7 mouse cellular contexts compared by ENCODE assay signal in the genomic region with DNA sequence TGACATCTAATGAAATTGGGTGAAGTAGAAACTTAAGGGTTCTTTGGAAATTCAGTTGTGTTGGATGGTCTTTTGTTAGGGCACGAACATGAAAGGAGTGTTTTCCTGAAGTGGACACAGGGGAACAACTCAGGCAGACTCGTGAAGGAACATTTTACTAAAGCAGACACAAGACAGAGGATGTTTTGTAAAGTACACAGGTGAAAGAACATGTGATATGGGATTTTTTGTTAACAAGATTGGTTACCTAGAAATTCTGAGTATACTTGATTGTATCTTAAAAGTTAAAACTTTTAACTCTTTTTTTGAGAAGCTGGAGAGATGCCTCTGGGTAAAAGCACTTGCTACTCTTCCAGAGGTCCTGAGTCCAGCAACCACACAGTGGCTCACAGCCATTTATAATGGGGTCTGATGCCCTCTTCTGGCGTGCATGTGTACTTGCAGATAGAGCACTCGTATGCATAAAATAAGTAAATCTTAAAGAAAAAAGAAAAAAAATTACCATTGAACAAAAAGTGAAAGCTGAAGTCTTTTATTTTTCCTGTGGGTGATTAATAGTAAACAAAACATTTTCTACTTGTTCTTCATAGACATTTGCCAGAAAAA. TPM values are rescaled to one million over a fixed set of nuclear protein-coding genes. Genes with fewer than 3 reads are reported as not detected.
DNase-seq lines count a peak whose midpoint lies in the region; ATAC-seq and TF ChIP-seq lines count a peak whose summit lies in the region.

No protein-coding gene starts in this region.

- H3K4me3 ChIP-seq in liver, embryonic 11.5 days (ENCODE audit: low read depth, low read length), result no peak overlapping the region
- no peak overlapping the region for H3K4me3 ChIP-seq in intestine, postnatal 0 days (ENCODE audit: low read depth, low read length)

- WGBS in liver, embryonic 11.5 days, result 39% methylated on average over 4 of the region's 4 CpGs
- WGBS in intestine, postnatal 0 days, result 34% methylated on average over 4 of the region's 4 CpGs

- no peak overlapping the region for H3K4me2 ChIP-seq in liver, embryonic 11.5 days
- H3K4me2 ChIP-seq in intestine, postnatal 0 days (replicated peaks; ENCODE audit: low read depth), result no peak overlapping the region

- peak; percentile 80 for TF ChIP-seq CTCF in intestine, postnatal 0 days (IDR thresholded peaks at IDR 0.05; ENCODE audit: low read depth)

- no peak; the same call in 1 of the 2 replicates for ATAC-seq in liver, embryonic 11.5 days (replicated peaks; ENCODE audit: low FRiP score)
- peak; percentile 58 for ATAC-seq in common myeloid progenitor, adult 5-6 weeks (replicated peaks; ENCODE audit: low read depth, poor library complexity, severe bottlenecking)
- peak; percentile 45; the same call in 1 of the 2 replicates for ATAC-seq in intestine, postnatal 0 days

- H3K27me3 ChIP-seq in liver, embryonic 11.5 days (replicated peaks; ENCODE audit: control insufficient read depth, insufficient read depth, low read length), result no peaks in the 10 kb centered on the region
- no peaks in the 10 kb centered on the region for H3K27me3 ChIP-seq in intestine, postnatal 0 days (replicated peaks; ENCODE audit: control insufficient read depth, insufficient read depth, low read length)

- H3K27ac ChIP-seq in liver, embryonic 11.5 days (ENCODE audit: low read depth, low read length), result no peak overlapping the region
- no peak overlapping the region for H3K27ac ChIP-seq in intestine, postnatal 0 days (ENCODE audit: low read depth, low read length)

- peaks cover 12% of the 10 kb centered on the region for H3K4me1 ChIP-seq in liver, embryonic 11.5 days (replicated peaks; ENCODE audit: control insufficient read depth, insufficient read depth, low read length)
- no peaks in the 10 kb centered on the region for H3K4me1 ChIP-seq in intestine, postnatal 0 days (replicated peaks; ENCODE audit: control insufficient read depth, insufficient read depth, low read length)

- no peak overlapping the region for H3K9ac ChIP-seq in liver, embryonic 11.5 days (ENCODE audit: low read depth, low read length)
- no peak overlapping the region for H3K9ac ChIP-seq in intestine, postnatal 0 days (ENCODE audit: low read depth, low read length)

- H3K36me3 ChIP-seq in liver, embryonic 11.5 days (ENCODE audit: control insufficient read depth, insufficient read depth, low read length), result no peaks in the 10 kb centered on the region
- H3K36me3 ChIP-seq in intestine, postnatal 0 days (ENCODE audit: control insufficient read depth, insufficient read depth), result no peaks in the 10 kb centered on the region

- H3K9me3 ChIP-seq in liver, embryonic 11.5 days (ENCODE audit: control insufficient read depth, low read length), result no peaks in the 10 kb centered on the region
- no peaks in the 10 kb centered on the region for H3K9me3 ChIP-seq in intestine, postnatal 0 days (ENCODE audit: control insufficient read depth)

- DNase-seq in liver, result peak; percentile 73
- no peak for DNase-seq in liver, embryonic 11.5 days (ENCODE audit: low spot score)
- DNase-seq in NIH3T3 (ENCODE audit: low read depth), result peak; percentile 86
- DNase-seq in mesoderm, embryonic 11.5 days (ENCODE audit: low read depth, low spot score), result peak; percentile 65
- DNase-seq in ovary, postnatal 10 days (ENCODE audit: low spot score), result no peak

RNA-seq across cellular contexts. Expression of a gene that starts 54.4 kb away (rescaled TPM):
- 110 and 131 TPM in 2 replicates for polyA plus RNA-seq in liver, embryonic 11.5 days (2014; fragmentation: Nextera tagmentation; extraction: Ambion mirVana)
- 75.5 and 112 TPM in 2 replicates for total RNA-seq in common myeloid progenitor, adult 5-6 weeks (2017)
- polyA plus RNA-seq in intestine, postnatal 0 days (2015; fragmentation: Nextera tagmentation; extraction: Ambion mirVana), result 79.8 and 85.6 TPM in 2 replicates

Comparison
In these comparisons a context has a peak if more than half of its experiments do, and no peak if none do; other contexts are left out.
1. DNase-seq: peak in liver (single experiment), NIH3T3 (single experiment) and mesoderm, embryonic 11.5 days (single experiment); none in liver, embryonic 11.5 days (single experiment) and ovary, postnatal 10 days (single experiment).